Mouse (Mus musculus): ENCODE measurements around the gene Fancc.

GRCm38 (mm10) chr13:63384775-63385174, 112.3 kb downstream of the Fancc start:
- no peak for TF ChIP-seq CTCF (conservative IDR thresholded peaks at IDR 0.05; ENCODE audit: low read length)
- no peak for TF ChIP-seq NANOG (IDR thresholded peaks at IDR 0.05; ENCODE audit: borderline replicate concordance, low read length)
